Mouse (Mus musculus) left cerebral cortex, adult 2 months (tissue): Measurements from ENCODE around the gene Oprm1. TPM values are rescaled to one million over a fixed set of nuclear protein-coding genes. Genes with fewer than 3 reads are reported as not detected.

ENCODE experiments used
- DNase-seq, 2 experiments: peaks; one replicate each; pipeline ENCODE4 v3.0.0; 2021 to 2022; ENCODE audit warnings: low spot score in 2 of 2, mixed read lengths in 1 of 2; ENCODE audit errors: extremely low spot score in 1 of 2
- H3K27ac ChIP-seq: fragments of 200-600 bp; 2 replicates; pipeline ENCODE4 v1.8.1; 2022
- H3K4me3 ChIP-seq: fragments of 200-600 bp; 2 replicates; pipeline ENCODE4 v1.8.1; 2022
- CTCF ChIP-seq: fragments of 200-600 bp; IDR thresholded peaks from 2 replicates; pipeline ENCODE4 v1.8.1; 2022; ENCODE audit warnings: antibody characterized with exemption, mild to moderate bottlenecking, moderate library complexity
- intact Hi-C: fragments of 180-260 bp; cut with DNase I; formaldehyde crosslinking; loops from one replicate; pipeline ENCODE4 v1.15.1; 2025
- total RNA-seq, 2 experiments: library from RNA; stranded (reverse); gene quantifications; 2 replicates each; pipeline ENCODE4 v1.2.3; 2021

Gene Oprm1
- total RNA-seq, 2 experiments from 2014 or later, result 7.6 to 9.3 TPM

- TF ChIP-seq CTCF, result no peak
- Histone ChIP-seq H3K27ac (no peak overlapping the region), H3K4me3 (no peak overlapping the region)
- intact Hi-C loops, result no loop called here
- no peak for DNase-seq
These were observed 194.8 kb downstream of the Oprm1 start for GRCm38 (mm10) chr10:6953115-6953514.

GRCm38 (mm10) chr10:6954533-6954932 is 196.2 kb downstream of the Oprm1 start:
- Histone ChIP-seq H3K4me3 (no peak overlapping the region), H3K27ac (no peak overlapping the region)
- intact Hi-C loops, result no loop called here
- no peak for DNase-seq
- no peak for TF ChIP-seq CTCF

GRCm38 (mm10) chr10:6956357-6956756 is 198.1 kb downstream of the Oprm1 start:
- no peak for TF ChIP-seq CTCF
- no peak for DNase-seq
- Histone ChIP-seq H3K27ac (no peak overlapping the region), H3K4me3 (no peak overlapping the region)
- intact Hi-C loops, result no loop called here

- Histone ChIP-seq H3K27ac (no peak overlapping the region), H3K4me3 (no peak overlapping the region)
- intact Hi-C loops, result no loop called here
- no peak for DNase-seq
- no peak for TF ChIP-seq CTCF
These were observed 200.5 kb downstream of the Oprm1 start for GRCm38 (mm10) chr10:6958791-6959190.

GRCm38 (mm10) chr10:6967588-6968242 is 209.4 kb downstream of the Oprm1 start:
- intact Hi-C loops, result no loop called here
- DNase-seq, result no peak
- H3K4me3 ChIP-seq, result no peak overlapping the region
- no peak overlapping the region for H3K27ac ChIP-seq
- no peak for TF ChIP-seq CTCF

- no peak for TF ChIP-seq CTCF
- no peak overlapping the region for H3K4me3 ChIP-seq
- DNase-seq, result no peak
- intact Hi-C loops, result no loop called here
- no peak overlapping the region for H3K27ac ChIP-seq
These were observed 210.0 kb downstream of the Oprm1 start for GRCm38 (mm10) chr10:6968334-6968733.

GRCm38 (mm10) chr10:6977843-6978242 is 219.5 kb downstream of the Oprm1 start:
- Histone ChIP-seq H3K27ac (no peak overlapping the region; the same call in 1 of the 2 replicates), H3K4me3 (peak overlapping the region; percentile 8)
- DNase-seq, result peak in 1 of 2 experiments; percentile 20
- intact Hi-C loops, result loop anchor here (2.0 to 5.0 kb wide), 3 partner anchors 41 to 91 kb away; no protein-coding TSS in a partner anchor
- TF ChIP-seq CTCF, result peak; percentile 30

GRCm38 (mm10) chr10:6978733-6979132 is 220.4 kb downstream of the Oprm1 start:
- intact Hi-C loops, result loop anchor here (2.0 to 5.0 kb wide), 3 partner anchors 41 to 92 kb away; no protein-coding TSS in a partner anchor
- DNase-seq, result no peak
- Histone ChIP-seq H3K4me3 (peak overlapping the region; percentile 43), H3K27ac (peak overlapping the region; percentile 65)
- TF ChIP-seq CTCF, result no peak

GRCm38 (mm10) chr10:6979216-6979615 is 220.9 kb downstream of the Oprm1 start:
- intact Hi-C loops, result loop anchor here (2.0 to 5.0 kb wide), 3 partner anchors 42 to 92 kb away; no protein-coding TSS in a partner anchor

GRCm38 (mm10) chr10:6979789-6980188 is 221.5 kb downstream of the Oprm1 start:
- intact Hi-C loops, result loop anchor here (2.0 to 5.0 kb wide), 3 partner anchors 42 to 93 kb away; no protein-coding TSS in a partner anchor
- peak overlapping the region; percentile 80 for H3K27ac ChIP-seq
- TF ChIP-seq CTCF, result no peak
- H3K4me3 ChIP-seq, result peak overlapping the region; percentile 51
- DNase-seq, result peak in 1 of 2 experiments; percentile 16

More at GRCm38 (mm10) chr10:6979216-6979615, 220.9 kb downstream of the Oprm1 start:
- peak overlapping the region; percentile 51 for H3K4me3 ChIP-seq
- TF ChIP-seq CTCF, result no peak
- DNase-seq, result no peak
- H3K27ac ChIP-seq, result peak overlapping the region; percentile 80

- DNase-seq, result no peak
- intact Hi-C loops, result no loop called here
- no peak for TF ChIP-seq CTCF
- peak overlapping the region; percentile 51 for H3K4me3 ChIP-seq
- peak overlapping the region; percentile 80 for H3K27ac ChIP-seq
These were observed 221.9 kb downstream of the Oprm1 start for GRCm38 (mm10) chr10:6980236-6980635.

GRCm38 (mm10) chr10:6982751-6983151 is 224.4 kb downstream of the Oprm1 start:
- no peak overlapping the region for H3K4me3 ChIP-seq
- intact Hi-C loops, result no loop called here
- TF ChIP-seq CTCF, result no peak
- H3K27ac ChIP-seq, result no peak overlapping the region
- no peak for DNase-seq

GRCm38 (mm10) chr10:6983431-6983830 is 225.1 kb downstream of the Oprm1 start:
- intact Hi-C loops, result no loop called here
- no peak for DNase-seq
- no peak for TF ChIP-seq CTCF
- H3K4me3 ChIP-seq, result no peak overlapping the region
- no peak overlapping the region for H3K27ac ChIP-seq
